Mouse (Mus musculus): ENCODE measurements around the gene Gm9044.
A peak's percentile ranks its signal among the peaks of the same experiment; 100 is the strongest.
"Not testable (repeated sequence)": the region's sequence is repeated elsewhere in the genome, so short reads cannot be mapped to it uniquely, and the experiment has no call there.

The Gm9044 gene

GRCm38 (mm10) chr10:118332308-118332707 is at the start of gene Gm9044:
Gene Gm9044, minus strand, starts transcription at chr10:118332408.
- not testable (repeated sequence) for DNase-seq

GRCm38 (mm10) chr10:118370443-118370842 is 38.2 kb upstream of the Gm9044 start:
- DNase-seq = peak; percentile 88

- DNase-seq = no peak
Measured at GRCm38 (mm10) chr10:118369518-118369917, 37.3 kb upstream of the Gm9044 start.

GRCm38 (mm10) chr10:118354005-118354404 is 21.8 kb upstream of the Gm9044 start, which contains the start of gene Gm9049:
Gene Gm9049, minus strand, starts transcription at chr10:118354105.
- not testable (repeated sequence) for DNase-seq

GRCm38 (mm10) chr10:118348579-118348978 is 16.4 kb upstream of the Gm9044 start, which contains the start of gene Gm9048:
Gene Gm9048, minus strand, starts transcription at chr10:118348679.
- DNase-seq = not testable (repeated sequence)

- DNase-seq = not testable (repeated sequence)
Measured at GRCm38 (mm10) chr10:118343155-118343554, 10.9 kb upstream of the Gm9044 start, which contains the start of gene Gm9046. Gene Gm9046, minus strand, starts transcription at chr10:118343255.

GRCm38 (mm10) chr10:118337731-118338130 is 5.5 kb upstream of the Gm9044 start, which contains the start of gene Gm9045:
Gene Gm9045, minus strand, starts transcription at chr10:118337831.
- DNase-seq = not testable (repeated sequence)

GRCm38 (mm10) chr10:118326869-118327268 is 5.3 kb downstream of the Gm9044 start, which contains the start of gene Gm9040:
Gene Gm9040, minus strand, starts transcription at chr10:118326969.
- not testable (repeated sequence) for DNase-seq

- DNase-seq = no peak
Measured at GRCm38 (mm10) chr10:118319024-118319423, 13.2 kb downstream of the Gm9044 start.

GRCm38 (mm10) chr10:118302133-118302532 is 30.1 kb downstream of the Gm9044 start:
- DNase-seq = not testable (repeated sequence)

GRCm38 (mm10) chr10:118294938-118295337 is 37.3 kb downstream of the Gm9044 start, which contains the start of gene Iltifb:
Gene Iltifb, minus strand, starts transcription at chr10:118295038.
- DNase-seq = no peak

GRCm38 (mm10) chr10:118283016-118283415 is 49.2 kb downstream of the Gm9044 start:
- peak; percentile 8 for DNase-seq

GRCm38 (mm10) chr10:118282565-118282964 is 49.6 kb downstream of the Gm9044 start:
- not testable (repeated sequence) for DNase-seq

All from thymus, postnatal 4 days (tissue).